Mouse (Mus musculus): ENCODE measurements around the gene Sh3gl2. TPM values are rescaled to one million over a fixed set of nuclear protein-coding genes. Genes with fewer than 3 reads are reported as not detected.

Sh3gl2 gene
- polyA plus RNA-seq, 1 experiment from 2014 or later = 6.3 TPM

GRCm38 (mm10) chr4:85226731-85227130 lies 21.8 kb downstream of the Sh3gl2 start:
- 76% methylated on average over 5 of the region's 5 CpGs for WGBS
- H3K27ac ChIP-seq (ENCODE audit: low read length) = no peak overlapping the region
- ATAC-seq (ENCODE audit: low read depth) = no peak

GRCm38 (mm10) chr4:85227664-85228588 lies 23.0 kb downstream of the Sh3gl2 start:
- no peak for ATAC-seq (ENCODE audit: low read depth)
- no peak overlapping the region for H3K4me3 ChIP-seq (ENCODE audit: low read length)
- H3K27me3 ChIP-seq (ENCODE audit: control insufficient read depth, insufficient read depth, low read depth, low read length) = no peaks in the 10 kb centered on the region
- H3K4me2 ChIP-seq (ENCODE audit: low read depth, low read length) = no peak overlapping the region
- no peak overlapping the region for H3K9ac ChIP-seq (ENCODE audit: low read length)
- H3K4me1 ChIP-seq (replicated peaks; ENCODE audit: control insufficient read depth, insufficient read depth, low read length) = no peaks in the 10 kb centered on the region
- 60% methylated on average over 9 of the region's 9 CpGs for WGBS
- no peak overlapping the region for H3K27ac ChIP-seq (ENCODE audit: low read length)
- no peaks in the 10 kb centered on the region for H3K9me3 ChIP-seq (ENCODE audit: control insufficient read depth, low read length)
- no peaks in the 10 kb centered on the region for H3K36me3 ChIP-seq (ENCODE audit: control insufficient read depth, insufficient read depth, low read length)

More at GRCm38 (mm10) chr4:85226731-85227130, 21.8 kb downstream of the Sh3gl2 start:
- no peak overlapping the region for H3K4me3 ChIP-seq (ENCODE audit: low read length)
- no peaks in the 10 kb centered on the region for H3K27me3 ChIP-seq (ENCODE audit: control insufficient read depth, insufficient read depth, low read depth, low read length)
- no peaks in the 10 kb centered on the region for H3K9me3 ChIP-seq (ENCODE audit: control insufficient read depth, low read length)
- no peak overlapping the region for H3K9ac ChIP-seq (ENCODE audit: low read length)
- no peaks in the 10 kb centered on the region for H3K36me3 ChIP-seq (ENCODE audit: control insufficient read depth, insufficient read depth, low read length)
- H3K4me1 ChIP-seq (replicated peaks; ENCODE audit: control insufficient read depth, insufficient read depth, low read length) = no peaks in the 10 kb centered on the region
- no peak overlapping the region for H3K4me2 ChIP-seq (ENCODE audit: low read depth, low read length)

- H3K27me3 ChIP-seq (ENCODE audit: control insufficient read depth, insufficient read depth, low read depth, low read length) = no peaks in the 10 kb centered on the region
- no peak overlapping the region for H3K27ac ChIP-seq (ENCODE audit: low read length)
- no peak overlapping the region for H3K4me2 ChIP-seq (ENCODE audit: low read depth, low read length)
- no peak overlapping the region for H3K4me3 ChIP-seq (ENCODE audit: low read length)
- no peaks in the 10 kb centered on the region for H3K9me3 ChIP-seq (ENCODE audit: control insufficient read depth, low read length)
- no peak overlapping the region for H3K9ac ChIP-seq (ENCODE audit: low read length)
- H3K4me1 ChIP-seq (replicated peaks; ENCODE audit: control insufficient read depth, insufficient read depth, low read length) = no peaks in the 10 kb centered on the region
- H3K36me3 ChIP-seq (ENCODE audit: control insufficient read depth, insufficient read depth, low read length) = no peaks in the 10 kb centered on the region
- 88% methylated on average over 5 of the region's 5 CpGs for WGBS
- no peak for ATAC-seq (ENCODE audit: low read depth)
Observed at GRCm38 (mm10) chr4:85228589-85228948, 23.6 kb downstream of the Sh3gl2 start.

GRCm38 (mm10) chr4:85232386-85233381 lies 27.8 kb downstream of the Sh3gl2 start:
- no peaks in the 10 kb centered on the region for H3K36me3 ChIP-seq (ENCODE audit: control insufficient read depth, insufficient read depth, low read length)
- WGBS = 60% methylated on average over 14 of the region's 14 CpGs
- no peaks in the 10 kb centered on the region for H3K9me3 ChIP-seq (ENCODE audit: control insufficient read depth, low read length)
- no peaks in the 10 kb centered on the region for H3K27me3 ChIP-seq (ENCODE audit: control insufficient read depth, insufficient read depth, low read depth, low read length)
- no peak for ATAC-seq (ENCODE audit: low read depth)
- no peak overlapping the region for H3K9ac ChIP-seq (ENCODE audit: low read length)
- no peak overlapping the region for H3K27ac ChIP-seq (ENCODE audit: low read length)
- no peak overlapping the region for H3K4me3 ChIP-seq (ENCODE audit: low read length)
- no peaks in the 10 kb centered on the region for H3K4me1 ChIP-seq (replicated peaks; ENCODE audit: control insufficient read depth, insufficient read depth, low read length)
- no peak overlapping the region for H3K4me2 ChIP-seq (ENCODE audit: low read depth, low read length)

GRCm38 (mm10) chr4:85241675-85242074 lies 36.7 kb downstream of the Sh3gl2 start:
- ATAC-seq (ENCODE audit: low read depth) = no peak
- Histone ChIP-seq H3K27ac (ENCODE audit: low read length) (no peak overlapping the region), H3K4me1 (replicated peaks; ENCODE audit: control insufficient read depth, insufficient read depth, low read length) (no peaks in the 10 kb centered on the region), H3K4me2 (ENCODE audit: low read depth, low read length) (no peak overlapping the region), H3K27me3 (ENCODE audit: control insufficient read depth, insufficient read depth, low read depth, low read length) (no peaks in the 10 kb centered on the region), H3K9me3 (ENCODE audit: control insufficient read depth, low read length) (no peaks in the 10 kb centered on the region), H3K4me3 (ENCODE audit: low read length) (no peak overlapping the region), H3K9ac (ENCODE audit: low read length) (no peak overlapping the region), H3K36me3 (ENCODE audit: control insufficient read depth, insufficient read depth, low read length) (no peaks in the 10 kb centered on the region)
- WGBS = 84% methylated on average over 3 of the region's 3 CpGs

- no peak overlapping the region for H3K9ac ChIP-seq (ENCODE audit: low read length)
- H3K36me3 ChIP-seq (ENCODE audit: control insufficient read depth, insufficient read depth, low read length) = no peaks in the 10 kb centered on the region
- H3K27me3 ChIP-seq (ENCODE audit: control insufficient read depth, insufficient read depth, low read depth, low read length) = no peaks in the 10 kb centered on the region
- no peaks in the 10 kb centered on the region for H3K9me3 ChIP-seq (ENCODE audit: control insufficient read depth, low read length)
- 73% methylated on average over 2 of the region's 2 CpGs for WGBS
- H3K4me2 ChIP-seq (ENCODE audit: low read depth, low read length) = no peak overlapping the region
- H3K4me3 ChIP-seq (ENCODE audit: low read length) = no peak overlapping the region
- H3K4me1 ChIP-seq (replicated peaks; ENCODE audit: control insufficient read depth, insufficient read depth, low read length) = no peaks in the 10 kb centered on the region
- no peak for ATAC-seq (ENCODE audit: low read depth)
- no peak overlapping the region for H3K27ac ChIP-seq (ENCODE audit: low read length)
Observed at GRCm38 (mm10) chr4:85242562-85242961, 37.6 kb downstream of the Sh3gl2 start.

- no peaks in the 10 kb centered on the region for H3K27me3 ChIP-seq (ENCODE audit: control insufficient read depth, insufficient read depth, low read depth, low read length)
- H3K4me2 ChIP-seq (ENCODE audit: low read depth, low read length) = no peak overlapping the region
- 0 out of 2 replicates have a peak, but pooled peaks cover 2% of the 10 kb centered on the region for H3K4me1 ChIP-seq (replicated peaks; ENCODE audit: control insufficient read depth, insufficient read depth, low read length)
- H3K9ac ChIP-seq (ENCODE audit: low read length) = no peak overlapping the region
- ATAC-seq (ENCODE audit: low read depth) = no peak
- H3K36me3 ChIP-seq (ENCODE audit: control insufficient read depth, insufficient read depth, low read length) = no peaks in the 10 kb centered on the region
- H3K4me3 ChIP-seq (ENCODE audit: low read length) = no peak overlapping the region
- H3K27ac ChIP-seq (ENCODE audit: low read length) = no peak overlapping the region
- WGBS = 66% methylated on average over 3 of the region's 3 CpGs
- no peaks in the 10 kb centered on the region for H3K9me3 ChIP-seq (ENCODE audit: control insufficient read depth, low read length)
Observed at GRCm38 (mm10) chr4:85248673-85249072, 43.7 kb downstream of the Sh3gl2 start.

GRCm38 (mm10) chr4:85250271-85250670 lies 45.3 kb downstream of the Sh3gl2 start:
- Histone ChIP-seq H3K4me2 (ENCODE audit: low read depth, low read length) (no peak overlapping the region), H3K4me1 (replicated peaks; ENCODE audit: control insufficient read depth, insufficient read depth, low read length) (0 out of 2 replicates have a peak, but pooled peaks cover 2% of the 10 kb centered on the region), H3K4me3 (ENCODE audit: low read length) (no peak overlapping the region), H3K9ac (ENCODE audit: low read length) (no peak overlapping the region), H3K9me3 (ENCODE audit: control insufficient read depth, low read length) (no peaks in the 10 kb centered on the region), H3K27ac (ENCODE audit: low read length) (no peak overlapping the region), H3K27me3 (ENCODE audit: control insufficient read depth, insufficient read depth, low read depth, low read length) (no peaks in the 10 kb centered on the region), H3K36me3 (ENCODE audit: control insufficient read depth, insufficient read depth, low read length) (no peaks in the 10 kb centered on the region)
- no peak for ATAC-seq (ENCODE audit: low read depth)
- 31% methylated on average over 2 of the region's 2 CpGs for WGBS

GRCm38 (mm10) chr4:85250786-85251185 lies 45.9 kb downstream of the Sh3gl2 start:
- 52% methylated on average over 2 of the region's 2 CpGs for WGBS
- no peak overlapping the region for H3K27ac ChIP-seq (ENCODE audit: low read length)
- no peak overlapping the region for H3K9ac ChIP-seq (ENCODE audit: low read length)
- H3K9me3 ChIP-seq (ENCODE audit: control insufficient read depth, low read length) = no peaks in the 10 kb centered on the region
- no peak overlapping the region for H3K4me2 ChIP-seq (ENCODE audit: low read depth, low read length)
- no peaks in the 10 kb centered on the region for H3K27me3 ChIP-seq (ENCODE audit: control insufficient read depth, insufficient read depth, low read depth, low read length)
- no peak for ATAC-seq (ENCODE audit: low read depth)
- no peak overlapping the region for H3K4me3 ChIP-seq (ENCODE audit: low read length)
- no peaks in the 10 kb centered on the region for H3K36me3 ChIP-seq (ENCODE audit: control insufficient read depth, insufficient read depth, low read length)
- 0 out of 2 replicates have a peak, but pooled peaks cover 2% of the 10 kb centered on the region for H3K4me1 ChIP-seq (replicated peaks; ENCODE audit: control insufficient read depth, insufficient read depth, low read length)

Measured in lung, embryonic 16.5 days (tissue).